Mouse (Mus musculus) embryo, embryonic 11.5 days (tissue): ENCODE measurements around the gene Frrs1l.

Experiments
- DNase-seq: peaks from one replicate; pipeline ENCODE4 v3.0.0-alpha.2; 2012; ENCODE audit warnings: low read depth, low spot score

The Frrs1l gene

DNA sequence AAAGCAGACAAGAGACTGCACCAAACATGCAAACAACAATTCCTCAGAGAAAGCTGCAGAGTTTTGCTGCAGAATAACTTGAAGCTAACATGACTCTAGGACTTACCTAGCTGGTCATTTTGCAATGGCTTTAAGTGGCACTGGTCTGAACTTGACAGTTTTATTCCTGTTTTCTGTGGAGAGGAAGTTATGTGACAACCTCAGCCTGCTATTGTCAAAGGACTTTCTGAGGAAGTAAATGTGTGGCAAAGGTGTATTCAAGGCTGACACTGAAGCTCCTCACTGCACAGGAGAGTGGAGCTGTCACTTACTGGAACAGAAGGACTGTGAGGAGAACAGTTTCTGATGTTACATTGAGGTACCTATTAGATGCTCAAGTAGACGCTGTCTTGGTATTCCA, 75.4 kb downstream of the Frrs1l start:
- no peak for DNase-seq

DNA sequence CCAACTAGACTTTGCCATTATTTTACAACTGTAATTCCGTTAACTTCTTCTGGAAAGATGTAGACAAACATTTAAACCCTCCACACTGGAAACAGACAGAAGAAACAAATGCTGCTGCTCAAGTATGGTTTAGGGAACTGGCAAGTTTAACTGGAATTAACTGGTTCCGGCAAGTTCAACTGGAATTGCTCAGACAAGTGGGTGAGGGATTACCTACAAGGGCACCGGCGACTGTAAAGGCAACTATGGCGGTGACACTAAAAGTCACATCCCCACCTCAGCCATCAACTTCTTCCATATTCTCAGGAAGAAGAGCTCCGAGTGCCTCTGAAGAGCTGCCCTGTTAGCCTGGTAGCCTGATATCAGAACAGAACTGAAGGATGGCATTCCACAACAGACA, 75.9 kb downstream of the Frrs1l start:
- no peak for DNase-seq

DNA sequence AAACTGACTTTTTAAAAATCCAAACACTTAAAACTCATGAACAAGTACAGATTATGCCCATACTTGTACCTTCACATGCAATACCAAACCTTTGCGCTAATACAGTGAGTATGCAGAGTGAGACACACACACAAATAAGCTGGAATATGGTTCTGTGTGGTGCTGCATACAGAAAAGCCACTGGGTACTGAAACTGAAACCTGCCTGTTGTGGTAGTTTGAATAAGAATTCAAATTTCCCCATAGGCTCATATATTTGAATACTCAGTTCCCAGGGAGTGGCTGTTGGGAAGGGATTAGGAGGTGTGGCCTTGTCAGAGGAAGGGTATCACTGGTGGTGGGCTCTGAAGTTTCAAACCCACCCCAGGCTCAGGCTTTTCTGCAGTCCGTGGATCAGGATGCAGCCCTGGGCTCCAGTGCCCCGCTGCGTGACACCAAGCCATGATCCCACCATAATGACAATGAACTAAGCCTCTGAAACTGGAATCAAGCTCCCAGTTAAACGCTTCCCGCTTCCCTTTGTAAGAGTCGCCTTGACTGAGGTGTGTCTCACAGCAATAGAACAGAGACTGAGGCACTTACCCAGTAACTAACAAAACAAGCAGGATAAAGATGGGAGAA, 77.7 kb downstream of the Frrs1l start:
- DNase-seq = no peak

DNA sequence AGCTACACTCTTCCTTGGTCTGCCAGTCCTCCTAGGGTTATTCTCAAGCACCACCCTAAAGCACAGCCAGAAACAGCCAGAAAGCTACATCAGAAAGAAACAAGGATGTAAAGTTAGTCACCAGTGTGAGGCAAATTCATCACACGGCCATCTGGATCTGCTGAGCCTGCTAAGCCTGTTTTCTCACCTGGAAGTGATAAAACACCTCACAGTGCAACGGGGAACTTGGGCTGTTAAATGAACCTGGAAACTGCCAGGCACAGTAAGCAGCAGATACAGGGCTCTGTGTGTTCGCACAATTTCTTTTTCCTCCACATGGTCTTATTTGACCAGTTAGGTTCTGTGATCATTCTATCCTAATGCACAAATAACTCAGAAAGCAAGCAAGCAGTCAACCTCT, 80.6 kb downstream of the Frrs1l start:
- DNase-seq = peak; percentile 22

DNA sequence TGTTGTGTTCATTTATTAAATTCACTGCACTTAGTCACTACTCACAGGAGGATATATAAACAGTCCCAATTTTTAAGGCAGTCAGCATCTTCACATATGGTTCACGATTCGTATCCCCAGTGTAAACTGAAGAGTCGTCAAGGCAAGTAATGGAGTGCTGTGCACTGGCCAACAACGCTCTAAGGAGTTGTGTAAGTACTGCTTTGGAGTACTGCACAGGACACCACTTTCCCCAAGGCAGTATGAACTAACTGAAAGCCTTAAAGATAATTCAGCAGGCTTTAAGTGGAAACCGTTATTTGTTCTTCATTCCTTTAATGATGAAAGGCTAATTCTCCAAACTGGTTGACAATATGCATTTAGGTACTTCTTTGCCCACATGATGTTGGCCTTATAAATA, 82.5 kb downstream of the Frrs1l start:
- no peak for DNase-seq
